Mouse (Mus musculus): Measurements from ENCODE around the gene Tmem242. TPM values are rescaled to one million over a fixed set of nuclear protein-coding genes. Genes with fewer than 3 reads are reported as not detected.

Gene Tmem242
- polyA plus RNA-seq (2017; shearing (Covaris generic)) = 34.2 TPM

DNA sequence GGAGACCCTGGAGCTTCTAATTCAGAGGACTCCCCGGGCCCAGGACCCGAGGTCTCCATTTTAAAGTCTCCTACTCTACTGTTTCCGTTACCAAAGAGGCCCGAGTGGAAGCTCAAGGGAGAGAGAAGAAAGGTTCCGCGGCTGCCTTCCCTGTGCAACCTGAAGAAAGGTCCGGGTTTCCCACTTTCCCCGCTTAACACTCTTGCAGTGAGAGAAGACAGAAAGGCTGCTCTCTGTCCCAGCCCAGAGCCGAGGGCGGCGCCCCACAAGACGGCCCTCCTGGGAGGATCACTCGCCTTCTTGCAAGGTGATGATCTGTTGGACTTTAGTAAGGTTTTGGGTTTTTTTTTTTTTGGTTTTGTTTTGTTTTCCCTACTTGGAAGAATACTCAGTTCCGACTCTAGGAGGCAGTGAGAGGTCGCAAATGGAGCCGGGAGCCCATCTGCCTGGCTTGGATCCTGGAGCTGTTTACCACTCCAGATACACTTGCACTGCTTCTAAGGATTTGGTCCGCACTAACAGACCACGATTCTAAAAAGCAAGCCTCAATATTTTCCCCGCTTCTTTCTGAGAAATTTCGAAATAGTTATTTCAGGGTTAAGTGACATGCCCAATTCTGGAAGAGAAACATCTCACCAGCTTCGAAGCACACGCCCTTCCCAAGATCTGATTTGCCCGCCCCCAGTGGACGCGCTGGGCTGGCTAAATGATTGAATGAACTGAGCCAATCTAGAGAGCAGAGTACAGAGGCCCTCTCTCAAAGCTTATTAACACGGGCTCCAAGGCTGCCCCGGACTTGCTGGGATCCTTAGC is at the start of gene Tmem242:
Gene Tmem242 (minus strand): TSS at position 101 of the 813 bp plus-strand sequence.

DNA sequence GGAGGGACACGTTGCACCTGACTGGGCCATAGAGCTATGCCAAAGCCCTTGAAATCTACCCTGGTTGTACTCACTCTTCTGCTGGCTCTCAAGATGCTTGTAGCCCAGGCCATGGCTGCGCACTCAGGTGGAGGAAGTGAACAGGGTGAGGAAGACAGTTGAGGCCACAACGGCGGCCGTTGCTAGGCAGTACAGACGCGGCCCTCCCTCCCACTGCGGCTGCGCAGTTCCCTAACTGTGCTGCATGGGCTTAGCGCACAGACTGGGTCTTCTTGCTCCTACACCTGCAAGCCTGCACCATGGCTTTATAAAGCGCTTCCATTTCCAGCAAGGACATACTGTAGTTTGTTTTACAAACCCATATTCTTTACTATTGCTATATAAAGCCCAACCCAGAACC is 21.5 kb downstream of the Tmem242 start, which contains the start of gene Ldhal6b:
Gene Ldhal6b (minus strand): TSS at position 223 of the 400 bp plus-strand sequence.

Other genes with a start within 250 kb of the Tmem242 start
- not detected for gene Ldhal6b, start 21.5 kb downstream of the Tmem242 start, polyA plus RNA-seq (2017; shearing (Covaris generic))
- 0.10 TPM for gene Zdhhc14, start 52.3 kb upstream of the Tmem242 start, polyA plus RNA-seq (2017; shearing (Covaris generic))

Measured in inflammation-experienced regulatory T-cells, adult 16 weeks (primary cell).